Mouse (Mus musculus): ENCODE data around the gene Arid5b.

Arid5b gene

GRCm38 (mm10) chr10:68203860-68204259, 74.7 kb downstream of the Arid5b start:
- CTCF ChIA-PET = no interaction called here

DNA sequence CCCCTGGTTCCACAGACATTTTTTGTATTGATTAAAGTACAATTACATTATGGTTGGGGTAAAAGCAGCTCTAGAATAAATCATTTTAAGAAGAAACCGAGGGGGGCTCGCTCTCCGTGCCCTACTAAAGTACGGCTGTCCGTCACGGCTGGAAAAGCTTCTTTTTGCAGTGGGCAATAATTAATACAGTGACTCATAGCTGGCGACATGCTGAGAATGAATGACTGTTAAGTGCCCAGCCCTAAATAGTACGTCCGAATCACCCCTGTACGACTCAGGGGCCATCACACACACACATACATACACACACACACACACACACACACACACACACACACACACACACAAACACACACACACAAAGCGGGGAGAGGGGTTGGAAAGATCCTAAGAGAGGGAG, 75.2 kb downstream of the Arid5b start:
- CTCF ChIA-PET = no interaction called here

DNA sequence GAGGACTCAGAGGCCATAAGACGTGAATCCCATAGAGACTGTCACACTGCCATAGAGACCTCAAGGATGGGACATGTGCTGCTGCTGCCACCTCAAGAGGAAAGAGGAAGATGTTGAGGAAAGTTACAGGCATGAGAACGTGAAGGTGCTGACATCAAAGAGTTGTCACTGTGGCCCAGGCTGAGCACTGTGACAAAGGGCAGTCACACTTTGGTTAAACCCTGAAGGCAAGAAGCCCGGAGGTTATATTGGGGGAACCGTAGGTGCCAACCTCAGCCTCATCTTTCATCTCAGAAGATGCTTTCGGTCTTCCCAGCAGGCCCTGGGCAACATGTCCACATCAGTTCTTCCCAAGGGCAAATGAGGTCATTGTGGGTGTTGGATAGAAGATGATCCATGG, 79.1 kb downstream of the Arid5b start:
- CTCF ChIA-PET = no interaction called here

DNA sequence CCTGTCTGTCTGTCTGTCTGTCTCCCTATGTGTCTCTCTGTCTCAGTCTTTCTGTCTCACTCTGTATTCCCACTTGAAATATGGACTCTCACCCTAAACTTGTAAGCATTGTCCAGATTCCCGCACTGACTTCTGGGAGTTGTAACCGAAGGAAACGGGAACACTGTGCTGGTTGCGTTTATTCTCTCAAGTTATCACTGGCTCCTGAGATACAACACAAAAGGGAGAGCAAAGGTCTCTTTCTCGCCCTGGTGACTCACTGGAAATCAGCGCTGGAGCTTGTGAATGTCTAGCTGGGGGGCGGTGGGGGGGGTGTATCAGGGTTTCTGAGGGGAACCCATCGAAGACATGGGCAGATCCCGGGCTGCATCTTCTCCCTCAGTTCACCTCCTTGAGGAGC, 82.2 kb downstream of the Arid5b start:
- CTCF ChIA-PET = interaction anchor here (0.6 to 0.7 kb wide), 2 partner anchors 19 to 54 kb away, joined by 3 to 10 read pairs; no protein-coding TSS in a partner anchor

GRCm38 (mm10) chr10:68193561-68193960, 85.0 kb downstream of the Arid5b start:
- CTCF ChIA-PET = interaction anchor here (0.6 kb wide), 1 partner anchor 47 kb away, joined by 3 read pairs; no protein-coding TSS in a partner anchor

DNA sequence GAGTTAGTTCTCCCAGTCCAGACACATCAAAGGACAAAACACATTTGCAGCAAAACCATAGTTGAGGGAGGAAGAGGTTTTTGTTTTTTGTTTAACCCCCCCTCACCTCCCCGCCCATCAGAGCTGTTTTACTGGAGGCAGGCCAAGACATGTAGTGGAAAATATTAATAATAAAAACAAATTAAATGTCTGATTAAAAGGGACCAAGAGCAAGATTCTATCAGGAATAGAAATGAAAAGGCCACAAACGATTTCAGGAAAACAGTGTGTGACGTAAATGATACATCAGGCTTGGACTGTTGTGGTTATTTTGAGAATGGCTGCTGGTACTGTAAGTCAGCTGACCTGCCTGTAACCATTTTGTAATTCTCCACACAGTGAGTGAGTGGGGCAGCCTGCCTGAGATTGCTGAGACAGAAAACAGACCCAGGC, 85.7 kb downstream of the Arid5b start:
- CTCF ChIA-PET = interaction anchor here (0.6 kb wide), 2 partner anchors 9 to 48 kb away, joined by 3 read pairs; no protein-coding TSS in a partner anchor

- CTCF ChIA-PET = interaction anchor here (0.6 to 0.7 kb wide), 2 partner anchors 88 to 864 kb away, joined by 3 to 15 read pairs; no protein-coding TSS in a partner anchor
Observed at GRCm38 (mm10) chr10:68191691-68192380, 86.7 kb downstream of the Arid5b start.

DNA sequence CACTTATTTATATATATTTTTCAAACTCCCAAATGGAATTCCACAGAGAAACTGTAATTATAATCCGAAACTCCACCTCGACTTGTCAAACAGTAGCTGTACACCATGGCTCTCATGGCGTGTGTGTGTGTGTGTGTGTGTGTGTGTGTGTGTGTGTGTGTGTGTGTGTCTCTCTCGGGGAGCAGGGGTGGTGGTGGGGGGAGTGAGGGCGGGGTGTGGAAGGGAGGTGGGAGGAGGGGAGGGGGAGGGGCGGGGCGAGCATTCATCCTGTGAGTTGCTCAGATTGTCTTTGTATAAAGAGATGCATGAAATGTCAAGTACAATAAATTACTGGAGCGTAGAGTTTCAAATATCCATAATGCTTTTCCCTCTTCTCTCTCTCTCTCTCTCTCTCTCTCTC, 87.4 kb downstream of the Arid5b start:
- CTCF ChIA-PET = interaction anchor here (0.6 to 0.7 kb wide), 2 partner anchors 52 to 863 kb away, joined by 4 to 15 read pairs; no protein-coding TSS in a partner anchor

GRCm38 (mm10) chr10:68189847-68190246, 88.7 kb downstream of the Arid5b start:
- CTCF ChIA-PET = no interaction called here

DNA sequence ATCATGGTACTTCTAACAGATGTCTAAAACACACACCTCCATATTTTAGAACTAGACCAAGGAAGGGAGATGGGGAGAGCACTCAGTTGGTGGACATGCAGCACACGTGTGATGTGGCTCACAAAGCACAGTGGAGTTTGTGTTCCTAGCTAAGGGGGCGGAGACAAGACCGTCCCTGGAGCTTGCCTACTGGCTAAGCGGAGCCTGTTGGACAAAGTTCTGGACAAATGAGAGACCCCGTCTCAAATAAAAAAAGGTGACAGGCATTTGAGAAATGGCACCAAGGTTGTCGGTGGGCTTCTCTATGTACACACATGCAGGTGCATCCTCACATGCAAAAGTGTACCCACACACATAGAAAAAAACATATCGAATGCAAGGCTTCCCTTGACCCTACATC, 95.4 kb downstream of the Arid5b start:
- CTCF ChIA-PET = interaction anchor here (0.6 kb wide), 1 partner anchor 99 kb away, joined by 6 read pairs; no protein-coding TSS in a partner anchor

DNA sequence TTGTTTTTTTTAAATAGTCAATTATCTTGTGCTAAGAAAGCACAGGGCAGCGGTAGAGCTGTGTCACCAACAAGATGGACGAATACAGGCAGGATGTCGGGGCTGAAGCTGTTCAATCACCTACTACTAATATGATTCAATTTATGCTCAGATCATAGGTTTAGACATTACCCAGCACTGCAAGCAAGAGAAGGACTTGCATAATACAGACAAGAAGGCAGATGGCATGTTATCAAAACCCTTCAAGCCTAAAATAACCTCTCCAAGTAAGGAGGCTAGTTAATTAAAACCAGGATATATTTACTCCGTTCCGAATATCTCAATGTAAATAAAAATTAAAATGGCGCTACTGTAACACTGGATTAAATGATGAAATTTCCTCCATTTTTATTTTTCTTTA, 96.3 kb downstream of the Arid5b start:
- CTCF ChIA-PET = no interaction called here

GRCm38 (mm10) chr10:68181156-68181555, 97.4 kb downstream of the Arid5b start:
- CTCF ChIA-PET = no interaction called here

- CTCF ChIA-PET = no interaction called here
Observed at GRCm38 (mm10) chr10:68180721-68181120, 97.8 kb downstream of the Arid5b start.

GRCm38 (mm10) chr10:68180151-68180550, 98.4 kb downstream of the Arid5b start:
- CTCF ChIA-PET = no interaction called here

GRCm38 (mm10) chr10:68179741-68180140, 98.8 kb downstream of the Arid5b start:
- CTCF ChIA-PET = no interaction called here

- CTCF ChIA-PET = interaction anchor here (0.7 kb wide), 1 partner anchor 35 kb away, joined by 17 read pairs; no protein-coding TSS in a partner anchor
Observed at GRCm38 (mm10) chr10:68179339-68179738, 99.2 kb downstream of the Arid5b start.

GRCm38 (mm10) chr10:68177697-68178485, 100.6 kb downstream of the Arid5b start:
- CTCF ChIA-PET = interaction anchor here (0.6 kb wide), 2 partner anchors 18 to 99 kb away, joined by 3 to 10 read pairs; no protein-coding TSS in a partner anchor

DNA sequence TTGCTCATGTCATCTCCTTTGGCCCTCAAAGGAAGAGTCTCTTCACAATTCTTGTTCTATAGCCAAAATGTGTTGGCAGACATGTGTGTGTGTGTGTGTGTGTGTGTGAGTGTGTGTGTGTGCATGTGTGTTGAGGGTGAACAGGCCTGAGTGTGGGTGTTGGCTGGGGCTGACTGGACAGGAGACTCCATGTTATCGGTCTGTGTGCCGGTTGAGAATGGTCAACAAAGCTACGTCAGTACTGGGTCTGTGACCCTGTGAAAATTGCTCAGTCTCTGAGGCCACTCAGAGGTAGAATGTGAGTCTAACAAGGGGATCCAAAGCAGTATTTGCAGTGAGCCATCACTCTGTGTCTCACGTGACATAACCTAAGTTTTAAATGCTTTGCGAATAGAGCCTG, 102.7 kb downstream of the Arid5b start:
- CTCF ChIA-PET = no interaction called here

DNA sequence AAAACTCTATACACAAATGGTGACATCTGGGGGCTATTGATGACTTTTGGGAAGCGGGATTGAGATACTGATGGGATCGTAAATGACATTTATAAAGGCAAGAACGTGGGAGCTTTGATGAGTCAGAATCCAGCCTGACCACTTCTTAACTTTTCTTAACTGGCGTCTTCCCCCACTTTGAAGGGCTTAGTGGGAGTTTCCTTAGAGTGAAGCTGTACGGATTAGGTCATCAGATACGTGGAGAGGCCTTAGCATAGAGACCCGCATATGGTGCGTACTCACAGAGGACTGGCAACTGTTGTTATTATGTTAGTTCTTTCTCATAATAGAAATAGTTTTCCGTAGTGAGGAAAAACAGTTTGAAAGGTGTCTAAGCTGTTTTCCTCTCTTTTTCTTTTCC, 104.9 kb downstream of the Arid5b start:
- CTCF ChIA-PET = no interaction called here

DNA sequence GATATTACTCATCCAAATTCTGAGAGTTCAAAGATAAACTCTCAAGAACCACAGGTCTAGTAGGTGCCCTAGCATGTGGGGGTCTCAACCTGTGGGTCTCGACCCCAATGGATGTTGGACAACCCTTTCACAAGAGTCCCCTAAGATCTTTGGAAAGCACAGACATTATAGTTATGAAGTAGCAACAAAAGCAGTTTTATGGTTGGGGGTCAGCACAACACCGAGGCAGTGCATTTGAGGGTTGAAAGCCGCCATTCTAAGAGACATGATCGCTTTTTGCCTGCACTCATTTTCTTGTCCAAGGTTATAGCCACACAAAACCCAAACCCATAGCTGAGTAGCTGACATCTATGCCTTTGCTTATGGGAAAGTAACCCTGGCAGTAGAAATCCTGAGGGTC, 105.6 kb downstream of the Arid5b start:
- CTCF ChIA-PET = no interaction called here

GRCm38 (mm10) chr10:68171974-68172373, 106.6 kb downstream of the Arid5b start:
- CTCF ChIA-PET = no interaction called here

DNA sequence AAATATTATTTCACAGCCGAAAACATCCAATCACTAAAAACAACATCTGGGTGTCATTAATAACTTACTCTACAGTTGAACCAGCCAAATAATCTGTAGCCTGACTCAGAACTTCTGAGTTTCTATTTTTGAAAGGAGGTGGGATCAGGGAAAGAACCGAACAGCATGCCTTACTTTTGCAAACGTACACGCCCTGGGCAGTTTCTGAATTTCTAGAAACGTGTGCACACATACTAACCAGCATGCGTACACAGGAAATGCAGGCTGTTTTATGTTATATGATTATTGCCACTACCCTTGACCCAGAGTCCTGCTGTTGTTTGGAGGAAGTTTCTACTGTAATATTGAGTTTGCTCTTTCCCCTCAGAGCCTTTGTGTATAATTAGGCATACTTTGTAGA, 109.9 kb downstream of the Arid5b start:
- CTCF ChIA-PET = no interaction called here

GRCm38 (mm10) chr10:68168141-68168540, 110.4 kb downstream of the Arid5b start:
- CTCF ChIA-PET = interaction anchor here (0.7 kb wide), 1 partner anchor 126 kb away, joined by 4 read pairs; no protein-coding TSS in a partner anchor

All from spleen, embryonic (tissue).